Mouse (Mus musculus): Measurements from ENCODE around the gene Cnn3. TPM values are rescaled to one million over a fixed set of nuclear protein-coding genes. Genes with fewer than 3 reads are reported as not detected.

Gene Cnn3
- total RNA-seq, 2 experiments from 2014 or later, result 349 to 353 TPM

DNA sequence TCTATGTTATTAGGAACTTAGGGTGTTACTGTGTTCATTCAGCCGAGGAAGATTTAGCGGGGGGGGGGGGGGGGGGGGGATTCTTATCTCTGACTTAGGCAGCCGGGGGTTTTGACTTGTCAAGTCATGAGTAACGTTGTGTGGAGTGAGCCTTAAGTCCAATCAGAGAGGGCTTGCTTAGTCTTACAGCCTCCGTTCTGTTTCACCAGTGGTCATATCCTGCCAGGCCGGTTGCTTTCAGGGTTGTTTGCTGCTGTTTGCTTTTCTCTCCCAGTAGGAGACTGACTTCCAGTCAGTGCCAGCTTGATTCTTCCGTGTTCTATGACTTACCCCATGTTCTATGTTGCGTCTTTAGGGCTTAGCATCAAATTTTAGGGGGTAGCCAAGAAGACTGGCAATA is 20.2 kb downstream of the Cnn3 start:
- no peak for DNase-seq (ENCODE audit: low spot score in 2 of 2)

- no peak for DNase-seq (ENCODE audit: low spot score in 2 of 2)
These were observed 21.8 kb downstream of the Cnn3 start for GRCm38 (mm10) chr3:121448029-121448468.

- DNase-seq (ENCODE audit: low spot score in 2 of 2), result no peak
These were observed 22.3 kb downstream of the Cnn3 start for GRCm38 (mm10) chr3:121448606-121449005.

DNA sequence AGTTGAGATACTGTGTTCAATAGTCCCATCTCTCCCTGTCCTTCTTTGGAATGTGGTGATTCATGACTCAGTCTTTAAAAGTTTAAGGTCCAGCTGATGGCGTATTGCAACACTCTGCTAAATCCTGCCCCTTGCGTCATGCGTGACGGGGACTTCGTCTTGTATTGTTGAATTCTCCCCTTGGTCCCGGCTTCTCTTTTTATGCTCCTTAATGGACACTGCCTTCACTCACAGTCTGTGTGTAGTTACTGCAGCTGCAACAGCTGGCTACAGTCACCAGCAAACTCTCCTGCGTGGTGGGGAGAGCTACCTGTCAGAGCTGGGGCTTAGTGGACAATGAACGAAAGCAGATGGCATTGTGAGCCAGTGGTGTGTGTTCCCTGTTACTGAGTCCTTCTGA is 23.2 kb downstream of the Cnn3 start:
- peak in 1 of 2 experiments; percentile 44 for DNase-seq (ENCODE audit: low spot score in 2 of 2)

GRCm38 (mm10) chr3:121451404-121451803 is 25.1 kb downstream of the Cnn3 start:
- DNase-seq (ENCODE audit: low spot score in 2 of 2), result no peak

- DNase-seq (ENCODE audit: low spot score in 2 of 2), result no peak
These were observed 32.5 kb downstream of the Cnn3 start for GRCm38 (mm10) chr3:121458545-121459492.

- DNase-seq (ENCODE audit: low spot score in 2 of 2), result no peak
These were observed 34.3 kb downstream of the Cnn3 start for GRCm38 (mm10) chr3:121460473-121461193.

- DNase-seq (ENCODE audit: low spot score in 2 of 2), result no peak
These were observed 35.2 kb downstream of the Cnn3 start for GRCm38 (mm10) chr3:121461477-121461876.

GRCm38 (mm10) chr3:121462782-121463181 is 36.5 kb downstream of the Cnn3 start:
- no peak for DNase-seq (ENCODE audit: low spot score in 2 of 2)

DNA sequence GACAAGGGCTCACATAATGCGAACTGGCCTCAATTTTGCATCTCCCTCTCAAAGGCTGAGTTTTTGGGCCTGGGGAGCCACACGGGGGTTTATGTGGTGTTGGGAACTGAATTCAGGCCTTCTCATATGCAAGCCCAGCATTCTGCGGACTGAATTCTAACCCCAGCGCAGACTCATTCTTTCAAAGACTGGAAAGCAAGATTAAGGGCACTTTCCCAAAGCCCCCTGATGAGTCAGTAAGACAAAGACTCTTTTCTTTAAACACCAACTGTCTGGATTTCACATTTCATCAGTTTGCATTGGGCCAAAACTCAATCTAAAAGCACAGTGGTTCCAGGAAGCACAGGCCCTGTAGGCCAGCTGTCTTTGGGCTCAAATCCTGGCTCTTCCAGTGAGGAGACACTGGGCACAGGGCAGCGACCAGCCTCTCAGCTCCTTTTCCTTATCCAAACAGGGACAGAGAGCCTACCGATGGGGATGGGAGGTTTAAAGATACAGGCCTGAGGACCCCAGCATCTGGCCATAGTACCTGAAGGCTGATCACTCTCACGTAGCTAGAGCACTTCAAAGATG is 38.5 kb downstream of the Cnn3 start:
- DNase-seq (ENCODE audit: low spot score in 2 of 2), result no peak

GRCm38 (mm10) chr3:121465795-121466194 is 39.5 kb downstream of the Cnn3 start:
- DNase-seq (ENCODE audit: low spot score in 2 of 2), result no peak

- no peak for DNase-seq (ENCODE audit: low spot score in 2 of 2)
These were observed 40.8 kb downstream of the Cnn3 start for GRCm38 (mm10) chr3:121467094-121467552.

DNA sequence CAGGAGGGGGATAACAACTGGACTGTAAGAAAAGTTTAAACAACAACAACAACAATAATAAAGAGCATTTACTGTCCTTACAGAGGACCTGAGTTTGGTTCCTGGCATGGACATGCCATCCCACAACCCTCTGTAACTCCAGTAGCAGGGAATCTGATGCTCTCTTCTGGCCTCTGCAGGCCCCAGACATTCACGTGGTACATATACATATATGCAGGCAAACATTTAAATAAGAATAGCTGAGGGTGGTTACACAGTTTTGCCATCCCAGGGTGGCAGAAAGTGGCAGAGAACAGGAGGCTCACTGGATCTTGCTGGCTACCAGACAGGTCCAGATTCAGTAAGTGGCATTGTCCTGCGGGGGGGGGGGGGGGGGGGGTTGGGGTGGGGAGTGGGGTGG is 41.8 kb downstream of the Cnn3 start:
- DNase-seq (ENCODE audit: low spot score in 2 of 2), result no peak

GRCm38 (mm10) chr3:121469185-121469975 is 43.1 kb downstream of the Cnn3 start:
- no peak for DNase-seq (ENCODE audit: low spot score in 2 of 2)

- no peak for DNase-seq (ENCODE audit: low spot score in 2 of 2)
These were observed 45.4 kb downstream of the Cnn3 start for GRCm38 (mm10) chr3:121471703-121472102.

DNA sequence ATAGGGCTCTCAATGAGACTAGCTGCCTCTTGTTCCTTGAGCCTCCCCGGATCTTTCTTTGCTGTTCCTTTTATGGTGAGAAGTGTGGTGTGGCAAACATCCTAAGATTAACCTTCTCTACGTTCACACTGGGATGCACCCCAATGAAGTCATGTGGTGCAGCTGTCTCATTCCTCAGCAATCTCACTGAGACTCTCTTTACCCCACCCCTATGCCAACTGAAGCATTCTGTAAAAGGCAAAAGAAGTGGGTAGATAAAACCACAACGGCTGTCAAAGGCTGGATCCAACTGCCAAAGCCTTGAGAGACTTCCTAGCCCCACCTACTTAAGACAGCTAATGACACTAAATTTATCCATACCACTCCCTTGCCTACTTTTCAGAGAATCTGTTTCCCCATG is 48.4 kb downstream of the Cnn3 start:
- DNase-seq (ENCODE audit: low spot score in 2 of 2), result no peak

GRCm38 (mm10) chr3:121480030-121480960 is 54.0 kb downstream of the Cnn3 start:
- DNase-seq (ENCODE audit: low spot score in 2 of 2), result no peak

DNA sequence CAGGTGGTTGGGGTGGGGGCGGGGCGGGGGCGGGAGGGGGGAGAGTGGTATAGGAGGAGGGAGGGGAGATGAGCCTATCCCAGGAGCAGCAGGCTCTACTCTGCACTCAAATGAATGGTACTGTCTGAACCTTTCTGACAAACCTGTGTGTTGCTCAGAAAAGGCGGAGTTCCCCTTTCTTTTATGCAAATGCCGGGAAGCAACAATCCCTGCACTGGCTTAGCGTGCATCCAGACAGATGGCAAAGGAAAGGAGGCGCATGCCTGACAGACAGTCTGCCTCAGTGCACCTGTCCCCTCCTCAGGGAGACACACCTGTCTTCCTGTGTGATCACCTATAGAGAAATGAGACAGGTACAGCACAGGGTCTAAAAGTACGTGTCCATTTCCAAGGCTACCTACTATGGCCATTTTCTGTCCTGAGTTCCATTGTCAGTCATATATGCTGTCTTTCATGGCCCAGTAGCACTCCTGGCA is 54.7 kb downstream of the Cnn3 start:
- DNase-seq (ENCODE audit: low spot score in 2 of 2), result no peak

DNA sequence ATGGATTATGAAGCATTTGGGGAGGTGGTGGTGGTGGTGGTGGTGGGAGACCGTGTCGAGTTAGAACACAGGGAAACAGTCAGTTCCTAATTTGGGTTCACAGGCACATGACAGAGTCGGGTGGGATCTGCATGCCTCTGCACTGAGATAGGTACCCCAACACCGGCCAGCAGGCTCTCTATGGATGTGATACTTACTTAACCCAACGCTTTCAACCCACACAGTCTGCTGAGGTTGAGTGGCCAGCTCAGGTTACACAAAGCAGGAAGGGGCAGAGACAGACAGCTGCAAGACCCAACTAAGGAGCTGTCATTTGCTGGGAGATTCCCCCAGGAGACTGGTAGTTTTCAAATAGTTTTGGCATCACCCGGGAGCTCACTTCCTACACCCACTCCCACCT is 55.3 kb downstream of the Cnn3 start:
- no peak for DNase-seq (ENCODE audit: low spot score in 2 of 2)
